Mouse (Mus musculus) myocyte (in vitro differentiated cells): ENCODE data around the gene Srcap.

ENCODE experiments used
- MAX ChIP-seq: IDR thresholded peaks from one replicate; pipeline ENCODE4 v1.6.1; 2011; ENCODE audit warnings: low read depth, mild to moderate bottlenecking, control low read depth
- POLR2A ChIP-seq: IDR thresholded peaks from one replicate; pipeline ENCODE4 v1.6.1; 2011; ENCODE audit warnings: low read depth, mild to moderate bottlenecking, control low read depth, moderate library complexity; ENCODE audit not compliant: insufficient read length

DNA sequence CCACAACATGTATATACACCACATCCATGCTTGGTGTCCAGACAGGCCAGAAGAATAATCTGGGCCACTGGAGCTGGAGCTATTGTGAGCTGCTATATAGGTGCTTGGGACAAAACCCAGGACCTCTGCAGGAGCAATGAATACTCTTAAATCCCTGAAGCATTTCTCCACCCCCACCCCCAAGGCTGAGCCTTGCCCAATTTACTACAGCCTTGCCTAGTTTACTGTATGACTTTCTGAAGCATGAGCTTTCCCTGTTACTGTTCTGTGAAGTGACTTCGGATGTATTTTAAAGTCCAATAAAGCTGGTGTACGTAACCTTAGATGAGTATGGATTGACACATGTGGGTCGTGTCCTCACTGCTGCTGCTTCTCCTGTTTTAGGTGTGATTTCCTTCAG is 2.0 kb downstream of the Srcap start:
- TF ChIP-seq POLR2A (no peak), MAX (no peak)
